Mouse (Mus musculus) adrenal gland, postnatal 36 days (tissue): ENCODE measurements around the gene Ncam1. TPM values are rescaled to one million over a fixed set of nuclear protein-coding genes. Genes with fewer than 3 reads are reported as not detected.
A peak's percentile ranks its signal among the peaks of the same experiment; 100 is the strongest.

Experiments
- DNase-seq, 2 experiments: peaks; one replicate each; pipeline ENCODE4 v3.0.0; 2021; ENCODE audit warnings: mixed read lengths in 1 of 2
- total RNA-seq, 2 experiments: library from RNA; stranded (reverse); gene quantifications; 2 replicates each; pipeline ENCODE4 v1.2.3; 2021

Gene Ncam1
- total RNA-seq, 2 experiments from 2014 or later: 37.5 to 40.2 TPM

GRCm38 (mm10) chr9:49621691-49622090 is 177.0 kb downstream of the Ncam1 start:
- DNase-seq: no peak

GRCm38 (mm10) chr9:49618699-49619392 is 179.9 kb downstream of the Ncam1 start:
- DNase-seq: no peak

GRCm38 (mm10) chr9:49618266-49618665 is 180.5 kb downstream of the Ncam1 start:
- no peak for DNase-seq

- DNase-seq: peak; percentile 24 to 57
These were observed 181.5 kb downstream of the Ncam1 start for GRCm38 (mm10) chr9:49617216-49617615.

- no peak for DNase-seq
These were observed 186.3 kb downstream of the Ncam1 start for GRCm38 (mm10) chr9:49612387-49612786.

GRCm38 (mm10) chr9:49608191-49608590 is 190.5 kb downstream of the Ncam1 start:
- DNase-seq: peak in 1 of 2 experiments; percentile 4

GRCm38 (mm10) chr9:49606717-49607116 is 192.0 kb downstream of the Ncam1 start:
- no peak for DNase-seq

GRCm38 (mm10) chr9:49606317-49606716 is 192.4 kb downstream of the Ncam1 start:
- DNase-seq: no peak

- DNase-seq: no peak
These were observed 192.9 kb downstream of the Ncam1 start for GRCm38 (mm10) chr9:49605791-49606190.

GRCm38 (mm10) chr9:49605351-49605750 is 193.4 kb downstream of the Ncam1 start:
- DNase-seq: no peak

GRCm38 (mm10) chr9:49601215-49601614 is 197.5 kb downstream of the Ncam1 start:
- no peak for DNase-seq

- no peak for DNase-seq
These were observed 202.9 kb downstream of the Ncam1 start for GRCm38 (mm10) chr9:49595635-49596348.

- no peak for DNase-seq
These were observed 203.7 kb downstream of the Ncam1 start for GRCm38 (mm10) chr9:49594876-49595634.

GRCm38 (mm10) chr9:49593951-49594536 is 204.7 kb downstream of the Ncam1 start:
- no peak for DNase-seq

- no peak for DNase-seq
These were observed 206.7 kb downstream of the Ncam1 start for GRCm38 (mm10) chr9:49592006-49592405.

- no peak for DNase-seq
These were observed 208.5 kb downstream of the Ncam1 start for GRCm38 (mm10) chr9:49590261-49590660.

- no peak for DNase-seq
These were observed 221.6 kb downstream of the Ncam1 start for GRCm38 (mm10) chr9:49577136-49577535.

GRCm38 (mm10) chr9:49571695-49572510 is 226.8 kb downstream of the Ncam1 start:
- DNase-seq: peak; percentile 48 to 53

GRCm38 (mm10) chr9:49570731-49571694 is 227.7 kb downstream of the Ncam1 start:
- peak; percentile 25 to 60 for DNase-seq

- DNase-seq: no peak
These were observed 228.6 kb downstream of the Ncam1 start for GRCm38 (mm10) chr9:49570033-49570660.
